Mouse (Mus musculus) B cell, adult 2 months (primary cell): ENCODE data around the gene Kctd11.

ENCODE experiments used
- DNase-seq, 2 experiments: peaks; one replicate each; pipeline ENCODE4 v3.0.0; 2022

The Kctd11 gene

DNA sequence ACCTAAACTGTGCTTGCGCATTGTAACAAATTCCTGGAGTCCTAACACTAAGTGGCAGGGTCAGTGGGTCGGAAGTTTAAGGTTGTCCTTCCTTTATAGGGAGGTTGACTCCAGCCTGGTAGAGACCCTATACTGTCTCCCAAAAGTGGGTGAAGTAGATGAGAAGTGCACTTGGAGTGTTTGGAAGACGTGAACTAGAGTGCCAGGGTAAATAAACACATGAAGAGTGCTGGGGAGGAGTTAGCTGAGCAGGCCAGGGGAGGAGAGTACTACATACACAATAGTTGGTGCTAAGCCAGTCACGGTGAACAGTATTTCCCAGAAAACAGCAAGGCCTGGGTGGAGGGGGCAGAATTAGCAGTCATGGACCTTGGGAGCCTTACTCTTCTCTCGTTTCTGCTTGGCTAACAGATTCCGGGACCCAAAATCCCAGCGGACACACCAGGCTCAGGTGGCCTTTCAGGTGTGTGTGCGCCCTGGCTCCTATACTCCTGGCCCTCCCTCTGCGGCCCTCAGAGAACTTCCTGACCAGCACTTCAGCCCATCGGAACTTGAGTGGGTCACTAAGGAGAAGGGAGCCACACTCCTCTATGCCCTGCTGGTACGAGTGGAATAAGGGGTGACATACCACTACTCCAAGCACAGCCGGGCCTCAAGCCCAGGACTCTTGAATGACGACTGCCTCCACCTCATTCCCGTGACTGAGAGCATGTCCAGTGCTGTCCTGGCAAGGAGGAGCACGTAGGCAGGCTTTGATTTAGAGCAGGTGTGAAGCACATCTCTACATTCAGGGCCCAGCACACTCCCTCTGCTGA lies 31.7 kb upstream of the Kctd11 start:
- DNase-seq, result no peak

DNA sequence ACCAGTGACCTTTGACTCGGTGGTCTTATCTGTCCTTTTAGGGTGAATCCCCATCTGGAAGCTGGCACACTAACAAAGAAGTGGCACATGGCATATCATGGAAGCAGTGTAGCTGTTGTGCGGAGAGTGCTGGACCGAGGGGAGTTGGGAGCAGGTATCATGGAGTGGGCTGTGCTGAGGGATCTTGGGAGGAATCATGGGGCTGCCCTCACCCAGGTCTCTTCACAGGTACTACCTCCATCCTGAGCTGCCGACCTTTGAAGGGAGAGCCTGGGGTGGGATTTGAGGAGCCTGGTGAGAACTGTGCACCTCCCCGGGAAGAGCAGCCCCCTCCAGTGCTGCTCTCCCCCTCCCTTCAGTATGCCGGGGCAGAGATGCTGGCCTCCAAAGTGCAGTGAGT lies 30.5 kb upstream of the Kctd11 start:
- DNase-seq, result no peak

DNA sequence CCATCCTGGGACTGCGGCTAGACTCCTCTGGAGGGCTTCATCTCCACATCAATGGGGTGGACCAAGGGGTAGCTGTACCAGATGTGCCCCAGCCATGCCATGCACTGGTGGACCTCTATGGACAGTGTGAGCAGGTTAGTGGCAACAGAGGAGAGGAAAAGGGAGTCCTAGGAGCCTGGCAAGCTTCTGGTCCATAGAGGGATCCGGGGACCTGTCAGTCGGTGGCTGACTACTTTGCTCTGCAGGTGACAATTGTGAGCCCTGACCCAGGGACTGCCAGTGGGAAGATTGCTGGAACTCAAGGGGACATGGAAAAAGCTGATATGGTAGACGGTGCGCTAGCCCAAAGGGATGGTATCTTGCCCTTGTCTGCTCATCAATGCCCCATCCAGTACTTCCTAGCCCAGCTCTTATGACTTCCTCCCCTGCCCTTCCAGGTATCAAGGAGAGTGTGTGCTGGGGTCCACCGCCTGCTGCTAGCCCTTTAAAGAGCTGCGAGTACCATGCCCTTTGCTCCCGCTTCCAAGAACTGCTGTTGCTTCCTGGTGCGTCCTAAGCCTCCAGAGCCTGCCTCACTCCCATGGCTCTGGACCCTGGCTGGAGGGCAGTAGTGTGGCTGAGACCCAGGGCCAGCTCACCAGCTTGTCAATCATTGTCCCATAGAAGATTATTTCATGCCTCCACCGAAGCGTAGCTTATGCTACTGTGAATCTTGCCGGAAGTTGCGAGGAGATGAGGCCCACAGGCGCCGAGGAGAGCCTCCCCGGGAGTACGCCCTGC lies 29.8 kb upstream of the Kctd11 start:
- no peak for DNase-seq

DNA sequence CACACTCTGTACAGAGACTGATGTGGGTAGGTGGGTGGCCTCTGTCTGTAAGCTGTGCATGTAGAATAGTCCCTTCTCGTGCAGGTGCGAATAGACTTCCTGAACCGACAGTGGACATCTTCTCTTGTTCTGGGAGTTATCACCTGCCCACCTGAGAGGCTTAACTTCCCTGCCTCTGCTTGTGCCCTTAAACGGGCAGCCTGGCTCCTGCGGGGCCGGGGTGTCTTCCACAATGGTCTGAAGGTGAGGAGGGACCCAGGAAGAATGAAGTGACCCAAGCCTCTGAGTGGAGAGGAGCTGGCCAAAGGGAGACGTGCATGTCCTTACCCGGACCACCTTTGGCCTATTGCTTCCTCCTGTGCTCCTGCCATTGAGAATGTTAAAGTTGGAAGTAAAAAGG lies 29.0 kb upstream of the Kctd11 start:
- no peak for DNase-seq

DNA sequence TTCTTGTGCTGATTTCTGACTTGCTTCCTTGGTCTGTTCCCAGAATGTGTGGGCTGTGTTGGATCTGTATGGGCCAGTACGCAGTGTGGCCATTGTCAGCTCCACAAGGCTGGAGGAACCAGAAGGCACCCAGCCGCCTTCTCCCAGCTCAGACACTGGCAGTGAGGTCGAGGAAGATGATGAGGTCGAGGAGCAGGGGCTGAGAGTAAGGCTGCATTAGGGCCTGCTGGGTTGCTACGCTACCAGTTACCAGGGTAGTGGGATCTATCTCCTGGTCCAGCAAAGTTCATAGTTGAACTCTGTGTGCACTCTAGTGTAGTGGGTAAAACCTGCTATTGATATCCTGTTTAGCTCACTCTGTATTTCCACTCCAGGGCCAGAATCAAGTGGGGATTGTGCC lies 28.0 kb upstream of the Kctd11 start:
- no peak for DNase-seq

DNA sequence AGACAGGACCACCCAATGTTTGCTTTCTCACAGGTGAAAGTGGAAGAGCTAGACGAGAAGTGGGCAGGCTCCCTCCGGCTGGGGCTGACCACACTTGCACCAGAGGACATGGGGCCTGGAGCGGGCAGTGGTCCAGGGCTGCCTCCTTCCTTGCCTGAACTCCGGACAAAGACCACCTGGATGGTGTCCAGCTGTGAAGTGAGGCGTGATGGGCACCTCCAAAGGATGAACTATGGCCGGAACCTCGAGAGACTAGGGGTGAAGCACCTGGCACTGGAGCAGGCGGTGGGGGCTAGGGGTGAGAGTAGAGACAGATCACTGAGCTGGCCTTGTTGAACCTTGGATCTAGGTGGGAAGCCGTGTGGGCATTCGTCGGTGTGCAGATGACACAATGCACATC lies 27.4 kb upstream of the Kctd11 start:
- DNase-seq, result no peak

DNA sequence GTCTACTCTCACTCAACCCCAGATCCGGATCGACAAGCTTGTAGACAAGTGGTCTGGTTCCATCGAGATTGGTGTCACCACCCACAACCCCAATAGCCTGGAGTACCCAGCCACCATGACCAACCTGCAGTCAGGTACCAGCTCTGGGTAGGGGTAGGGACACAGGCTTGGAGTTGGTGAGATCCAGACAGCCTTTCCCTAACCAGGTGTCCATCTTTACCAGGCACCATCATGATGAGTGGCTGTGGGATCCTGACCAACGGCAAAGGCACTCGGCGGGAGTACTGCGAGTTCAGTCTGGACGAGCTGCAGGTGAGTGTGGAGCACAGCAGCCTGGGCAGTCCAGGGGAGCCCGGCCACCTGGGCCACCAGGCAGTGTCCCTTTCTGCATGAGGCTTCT lies 23.1 kb upstream of the Kctd11 start:
- no peak for DNase-seq

DNA sequence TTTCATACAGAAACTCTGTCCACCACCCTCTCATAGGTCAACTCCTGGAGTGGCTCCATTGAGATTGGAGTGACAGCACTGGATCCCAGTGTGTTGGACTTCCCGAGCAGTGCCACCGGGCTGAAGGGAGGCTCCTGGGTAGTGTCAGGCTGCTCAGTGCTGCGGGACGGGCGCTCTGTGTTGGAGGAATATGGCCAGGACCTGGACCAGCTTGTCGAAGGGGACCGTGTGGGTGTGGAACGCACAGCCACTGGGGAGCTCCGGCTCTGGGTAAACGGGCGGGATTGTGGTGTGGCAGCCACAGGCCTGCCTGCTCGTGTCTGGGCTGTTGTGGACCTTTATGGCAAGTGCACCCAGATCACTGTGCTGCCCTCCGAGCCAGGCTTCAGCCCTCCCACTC lies 21.8 kb upstream of the Kctd11 start:
- no peak for DNase-seq

DNA sequence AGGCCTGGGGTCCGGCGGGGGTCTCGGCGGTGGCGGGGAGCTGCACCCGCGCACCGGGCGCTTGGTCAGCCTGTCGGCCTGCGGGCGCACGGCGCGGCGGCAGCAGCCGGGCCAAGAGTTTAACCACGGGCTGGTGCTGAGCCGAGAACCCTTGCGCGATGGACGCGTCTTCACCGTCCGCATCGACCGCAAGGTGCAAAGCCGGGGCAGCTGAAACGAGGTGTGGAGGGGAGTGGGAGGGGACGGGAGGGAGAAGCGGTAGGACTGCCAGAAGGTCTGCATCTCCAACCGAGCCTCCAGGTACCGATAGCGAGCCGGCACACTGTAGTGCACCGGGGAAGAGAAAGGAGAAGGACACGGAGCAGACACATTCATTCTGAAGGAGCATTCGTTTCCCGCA lies 20.8 kb upstream of the Kctd11 start:
- no peak for DNase-seq

DNA sequence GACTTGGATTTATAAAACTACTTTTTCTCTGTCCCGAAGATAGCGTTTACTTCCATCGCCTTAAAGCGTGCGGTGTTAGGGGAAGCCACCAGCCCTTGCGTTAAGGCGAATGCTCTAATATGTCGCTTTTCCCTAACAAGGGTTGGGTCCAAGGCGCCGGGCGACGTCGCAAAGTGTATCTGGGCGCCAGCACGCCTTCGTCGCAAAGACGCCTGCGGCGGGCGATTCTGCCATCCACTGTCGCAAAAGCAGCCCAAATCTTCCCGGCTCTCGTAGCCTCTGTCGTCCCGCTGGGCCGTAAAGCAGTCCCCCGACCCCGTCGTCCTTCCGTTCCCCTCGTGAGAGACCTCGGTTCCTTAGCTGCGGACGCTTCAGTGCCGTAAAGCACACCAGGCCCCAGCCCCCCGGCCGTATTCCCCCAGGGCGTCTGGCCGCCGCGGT lies 20.2 kb upstream of the Kctd11 start:
- DNase-seq, result peak; percentile 85

DNA sequence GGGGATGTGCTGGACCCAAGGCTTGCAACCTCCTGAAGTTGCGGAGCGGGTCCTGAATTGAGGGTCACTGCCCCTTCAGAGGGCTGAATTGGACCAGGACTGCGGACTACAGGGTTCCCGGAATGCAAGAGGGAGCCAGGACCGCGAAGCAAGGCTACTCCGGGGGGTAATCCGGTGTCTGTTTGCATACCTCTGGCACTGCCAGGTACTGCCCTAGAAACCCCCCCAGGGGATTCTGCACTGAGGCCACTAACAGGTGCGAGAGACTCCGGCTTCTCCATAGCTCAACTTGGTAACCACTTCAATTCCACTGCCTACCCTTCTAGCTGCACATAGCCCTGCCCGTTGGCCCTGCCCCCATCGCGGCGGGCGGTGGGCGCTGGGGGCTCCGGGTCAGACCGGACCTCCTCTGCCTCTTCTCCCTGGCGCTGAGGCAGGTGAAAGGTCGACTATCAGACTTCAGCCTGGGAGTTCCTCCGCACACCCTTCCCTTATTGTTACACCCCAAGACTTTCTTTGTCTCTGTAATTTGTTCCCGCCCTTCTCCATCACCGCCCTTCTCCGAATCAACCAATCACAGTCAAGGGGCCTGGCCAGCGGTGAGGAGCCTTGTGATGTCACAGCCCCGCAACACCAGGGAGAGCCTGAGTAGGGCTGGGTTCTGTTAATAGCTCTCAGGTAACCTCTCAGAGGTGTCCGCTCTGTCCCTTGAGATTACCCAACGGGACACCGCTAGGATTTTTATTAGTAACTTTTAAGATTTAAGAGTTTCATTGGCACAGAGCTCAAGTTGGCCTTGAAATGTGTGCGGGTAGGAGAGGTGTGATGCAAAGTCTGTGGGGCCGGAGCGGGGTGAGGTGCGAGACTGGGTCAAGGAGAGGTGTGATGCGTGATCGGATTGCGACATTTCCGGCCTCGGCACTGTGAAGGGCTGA lies 19.5 kb upstream of the Kctd11 start, which contains the start of the genes 2810408A11Rik and Neurl4:
2810408A11Rik (minus strand) TSS at position 517 of the 935 bp plus-strand sequence.
Neurl4 (plus strand) TSS at position 602 of the 935 bp plus-strand sequence.
- DNase-seq, result peak; percentile 87 to 90

DNA sequence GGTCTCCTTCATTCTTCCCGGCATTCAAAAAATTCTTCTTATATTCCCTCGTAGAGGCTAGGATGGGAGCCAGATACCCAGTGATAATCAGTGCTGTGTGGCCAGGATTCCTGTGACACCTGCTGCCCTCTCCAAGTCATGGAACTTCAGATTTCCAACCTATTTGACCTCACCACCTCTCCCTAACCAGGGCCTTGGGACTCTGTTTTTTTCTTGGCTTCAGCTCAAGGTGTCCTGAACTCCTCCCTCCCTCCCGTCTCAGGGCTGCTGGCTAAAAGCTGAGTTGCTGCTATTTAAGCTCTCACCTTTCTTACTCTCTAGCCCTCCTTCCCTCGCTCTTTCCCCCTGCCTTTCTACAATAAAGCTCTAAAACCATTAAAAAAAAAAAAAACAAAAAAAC lies 18.7 kb upstream of the Kctd11 start:
- DNase-seq, result no peak

DNA sequence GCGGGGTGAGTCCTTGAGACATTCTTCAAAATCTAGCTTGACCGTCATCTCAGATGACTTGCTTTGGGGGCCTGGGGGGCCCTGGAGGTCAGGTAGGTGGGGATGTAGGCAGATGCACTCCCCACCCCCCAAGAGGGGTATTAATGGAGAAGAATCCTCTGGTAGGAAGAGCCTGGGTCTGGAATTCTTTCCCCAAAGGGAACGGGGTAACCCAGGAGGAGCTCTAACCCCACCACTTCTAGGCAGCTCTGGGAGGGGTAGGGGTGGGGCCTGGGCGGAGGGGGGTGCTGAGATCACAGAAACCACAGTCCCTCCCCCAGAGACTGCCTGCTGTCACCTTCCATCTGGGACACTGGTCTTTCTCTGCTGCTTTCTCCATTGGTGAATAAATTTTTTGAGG lies 14.1 kb upstream of the Kctd11 start, which contains the start of gene Acap1:
Acap1 (minus strand) TSS at position 249 of the 400 bp plus-strand sequence.
- DNase-seq, result peak; percentile 63 to 65

DNA sequence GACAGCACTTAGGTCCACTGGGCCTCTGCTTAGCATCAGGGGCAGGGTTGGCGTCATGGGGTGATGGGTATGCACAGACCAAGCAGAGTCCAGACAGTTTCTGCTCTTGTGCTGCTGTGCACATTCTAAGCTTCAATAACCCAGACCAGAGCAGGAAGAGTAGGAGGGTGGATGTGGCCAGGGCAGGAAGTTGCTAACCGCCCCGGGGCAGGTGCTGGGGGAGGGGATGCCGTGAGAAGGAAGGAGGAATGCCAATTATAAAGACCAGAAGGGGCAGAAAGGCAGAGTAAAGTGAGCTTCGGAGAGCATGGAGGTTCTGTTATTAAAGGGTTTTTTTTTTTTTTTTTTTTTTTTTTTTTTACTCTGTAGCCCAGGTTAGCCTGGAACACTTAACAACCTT lies 13.5 kb upstream of the Kctd11 start:
- peak; percentile 77 to 82 for DNase-seq

DNA sequence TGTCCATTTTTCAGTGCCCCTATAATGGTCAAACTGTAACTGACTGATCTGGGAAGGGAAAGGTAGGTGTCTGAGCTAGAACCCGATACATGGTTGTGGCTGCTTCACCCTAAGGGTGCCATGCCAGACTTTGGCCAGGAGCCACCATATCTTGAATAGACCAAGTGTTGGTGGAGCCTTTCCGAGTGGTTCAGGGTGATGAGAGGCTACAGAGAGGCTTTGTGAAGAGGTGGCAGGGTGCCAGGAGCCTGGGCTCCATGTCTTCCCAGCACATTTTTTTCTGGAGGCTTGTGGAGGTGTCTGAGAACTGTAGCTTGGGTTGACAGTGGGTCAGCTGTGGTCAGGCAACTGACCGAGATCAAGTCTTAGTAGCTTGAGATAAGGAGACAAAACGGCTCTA lies 10.3 kb upstream of the Kctd11 start:
- no peak for DNase-seq

DNA sequence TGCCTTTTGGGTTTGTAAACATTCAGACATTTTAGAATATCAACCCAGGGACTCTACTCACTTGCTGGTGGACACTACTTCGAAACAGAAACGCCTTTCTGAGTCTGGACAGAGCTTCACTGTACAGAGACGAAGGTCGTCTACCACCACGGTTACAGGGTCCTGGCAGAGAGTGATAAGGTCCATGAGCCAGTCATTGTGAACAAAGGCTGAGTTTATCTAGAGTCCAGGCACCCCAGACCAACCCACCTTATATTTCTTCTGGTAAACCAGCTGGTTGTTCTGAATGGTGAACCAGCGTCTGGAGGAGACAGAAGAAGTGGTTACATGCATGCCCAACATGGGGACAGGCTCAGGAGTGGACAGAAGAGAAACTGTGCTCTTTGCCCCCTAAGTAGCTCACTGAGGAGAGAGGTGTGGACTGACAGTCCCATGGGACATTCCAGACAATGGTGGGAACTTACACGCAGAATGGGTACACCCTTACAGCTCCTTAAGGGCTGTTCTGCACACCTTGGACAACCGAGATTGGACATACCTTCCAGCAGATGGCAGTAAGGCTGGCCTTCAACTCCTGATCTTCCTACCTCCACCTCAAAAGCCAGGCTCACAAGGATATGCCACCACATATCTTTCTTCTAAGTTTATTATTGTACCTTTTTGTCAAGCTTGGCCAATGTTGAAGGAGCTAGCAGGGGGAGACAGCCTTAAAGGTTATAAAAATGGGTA lies 5.9 kb upstream of the Kctd11 start:
- no peak for DNase-seq

DNA sequence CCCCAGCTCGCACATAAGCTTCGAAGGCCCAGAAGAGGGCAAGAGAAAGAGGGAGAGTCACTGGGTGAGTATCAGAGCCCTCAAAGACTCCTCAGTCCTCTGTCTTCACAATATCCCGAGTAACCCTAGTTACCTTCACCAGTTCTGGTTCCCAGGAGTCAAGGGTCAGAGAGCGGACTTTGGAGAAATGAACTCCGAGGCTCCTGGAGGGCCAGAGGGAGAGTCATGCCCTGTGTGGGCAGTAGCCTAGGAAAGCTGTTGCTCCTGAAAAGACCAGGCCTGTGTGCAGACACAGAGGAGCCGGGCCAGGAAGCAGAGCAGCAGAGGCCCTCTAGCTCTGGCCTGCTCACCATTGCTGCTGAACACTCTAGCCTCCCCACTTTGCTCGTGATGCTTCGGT lies 3.5 kb upstream of the Kctd11 start:
- DNase-seq, result no peak

DNA sequence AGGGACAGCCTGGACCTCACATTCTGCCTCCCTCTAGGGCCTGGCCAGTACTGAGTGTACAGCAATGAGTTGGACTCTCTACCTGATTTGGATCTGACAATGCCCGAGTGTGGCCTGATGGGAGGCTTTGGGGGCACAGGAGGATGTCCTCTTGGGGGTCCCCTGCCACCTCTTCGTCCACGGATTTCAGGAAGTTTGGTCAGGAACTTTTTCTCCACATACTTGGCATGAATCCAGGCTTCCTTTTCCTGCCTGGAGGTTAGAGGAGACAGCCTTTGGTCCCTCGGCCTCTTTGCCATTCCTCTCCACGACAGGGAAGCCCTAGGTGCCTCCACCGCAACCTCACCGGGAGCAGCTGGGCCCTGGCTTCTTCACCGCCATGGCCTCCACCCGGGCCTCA lies 3.0 kb upstream of the Kctd11 start:
- no peak for DNase-seq

DNA sequence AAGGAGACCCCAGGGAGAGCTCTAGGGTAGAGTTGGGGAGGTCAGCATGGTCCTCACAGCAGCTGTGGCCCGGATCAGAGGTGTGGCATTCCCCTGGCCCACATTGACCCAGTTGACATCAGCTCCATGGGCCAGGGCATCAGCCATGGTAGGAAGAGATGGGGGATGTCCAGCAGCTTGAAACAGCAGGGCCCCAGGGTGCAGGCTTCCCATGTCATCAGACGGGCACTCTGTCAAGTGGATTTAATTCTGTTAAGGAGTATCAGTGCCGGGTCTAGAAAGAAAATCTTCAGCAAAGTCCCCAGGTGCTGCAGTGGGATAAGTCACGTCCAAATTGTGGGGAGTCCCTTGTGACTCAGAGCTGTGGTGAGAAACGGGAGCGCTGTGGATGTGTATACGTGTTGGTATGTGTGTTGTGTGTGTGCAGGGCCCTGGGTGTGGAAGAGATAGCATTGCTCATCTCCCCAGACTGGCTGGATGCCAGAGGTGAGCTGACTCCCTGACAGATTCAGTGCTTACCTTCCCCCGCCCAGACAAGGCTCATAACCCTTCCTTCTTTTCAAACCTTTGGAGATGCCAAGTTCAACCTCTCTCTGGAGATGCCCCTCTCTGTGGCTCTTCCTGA lies 2.4 kb upstream of the Kctd11 start:
- DNase-seq, result no peak

DNA sequence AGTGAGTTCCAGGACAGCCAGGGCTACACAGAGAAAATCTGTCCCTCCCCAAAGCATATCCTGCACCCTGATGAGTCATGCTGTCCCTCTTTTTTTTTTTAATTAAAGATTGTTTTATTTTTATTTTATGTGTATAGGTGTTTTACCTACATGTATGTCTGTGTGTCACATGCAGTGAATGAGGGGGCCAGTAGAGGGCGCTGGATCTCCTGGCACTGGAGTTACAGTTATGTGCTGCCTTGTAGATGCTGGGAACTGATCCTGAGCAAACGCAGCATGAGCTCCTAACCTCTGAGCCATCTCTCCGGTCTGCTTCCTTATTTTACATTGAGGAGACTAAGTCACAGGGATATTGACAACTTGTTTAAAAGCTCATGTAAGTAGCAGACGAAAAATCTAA lies 1.9 kb upstream of the Kctd11 start:
- peak; percentile 83 to 84 for DNase-seq

DNA sequence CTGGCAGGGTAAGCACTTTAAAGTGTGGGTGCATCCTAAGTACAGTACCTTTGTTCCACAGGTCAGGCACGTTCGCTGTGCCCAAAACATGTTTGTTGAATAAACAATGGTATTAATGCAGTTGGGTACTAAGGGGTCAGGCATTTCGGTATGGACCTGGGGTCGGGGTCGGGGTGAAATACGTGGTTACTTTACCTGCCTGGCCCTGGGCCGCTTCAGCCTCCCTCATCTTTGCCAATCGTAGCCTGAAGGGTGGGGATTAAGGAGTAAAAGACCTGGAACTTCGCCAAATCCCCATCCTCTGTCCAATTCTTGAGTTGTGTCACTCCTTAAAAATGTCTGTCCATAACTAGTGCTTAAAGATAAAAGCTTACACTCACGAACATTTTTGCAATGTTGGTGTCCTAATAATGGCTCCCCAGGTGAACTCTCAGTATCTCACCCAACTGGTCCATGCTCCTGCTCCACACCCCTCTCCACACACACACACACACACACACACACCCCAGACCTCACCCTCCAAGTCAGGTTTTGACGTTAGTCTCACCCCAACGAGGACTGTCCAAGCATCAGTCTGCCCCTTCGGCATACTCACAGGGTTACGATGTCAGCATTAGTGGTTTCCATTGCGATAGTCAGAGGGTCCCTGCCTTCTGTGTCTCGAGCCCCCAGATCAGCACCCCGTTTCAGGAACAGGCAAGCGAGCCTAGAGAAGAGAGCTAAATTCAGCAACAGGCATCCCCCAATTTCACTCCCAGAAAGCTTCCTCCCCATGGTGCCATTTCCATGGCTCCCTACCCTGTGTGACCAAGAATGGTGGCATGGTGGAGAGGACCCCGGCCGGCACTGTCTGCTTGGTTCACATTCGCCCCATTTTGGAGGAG lies 823 bp upstream of the Kctd11 start:
- no peak for DNase-seq
